Mouse (Mus musculus) forebrain, embryonic 11.5 days (tissue): Measurements from ENCODE around the gene Gm30083. TPM values are rescaled to one million over a fixed set of nuclear protein-coding genes. Genes with fewer than 3 reads are reported as not detected.
A peak's percentile ranks its signal among the peaks of the same experiment; 100 is the strongest.

ENCODE experiments used
- ATAC-seq: fragments of 200-750 bp; cut with Nextera tagmentation; replicated peaks from 2 replicates; pipeline ENCODE4 v1.8.0; 2017; ENCODE audit warnings: moderate TSS enrichment; ENCODE audit not compliant: low FRiP score
- DNase-seq: peaks from one replicate; pipeline ENCODE4 v3.0.0-alpha.2; 2017; ENCODE audit warnings: low spot score
- H3K27ac ChIP-seq: fragments of 300-500 bp; sonication (generic); 2 replicates; pipeline ENCODE4 v1.5.1; 2014; ENCODE audit warnings: low read depth, low read length
- H3K27me3 ChIP-seq: fragments of 300-500 bp; sonication (generic); 2 replicates; pipeline ENCODE4 v1.6.1; 2014; ENCODE audit warnings: mild to moderate bottlenecking, low read length, mixed read lengths; ENCODE audit not compliant: control insufficient read depth, insufficient read depth
- H3K36me3 ChIP-seq: fragments of 300-500 bp; sonication (generic); 2 replicates; pipeline ENCODE4 v1.6.1; 2014; ENCODE audit warnings: mild to moderate bottlenecking, low read length, moderate library complexity, mixed read lengths; ENCODE audit not compliant: control insufficient read depth, insufficient read depth
- H3K4me1 ChIP-seq: fragments of 300-500 bp; sonication (generic); replicated peaks from 2 replicates; pipeline ENCODE4 v1.6.1; 2014; ENCODE audit warnings: low read length, mixed read lengths; ENCODE audit not compliant: control insufficient read depth, insufficient read depth
- H3K4me2 ChIP-seq: fragments of 300-500 bp; sonication (generic); 2 replicates; pipeline ENCODE4 v1.6.1; 2014; ENCODE audit warnings: low read depth, mild to moderate bottlenecking, low read length, moderate library complexity, mixed read lengths; ENCODE audit not compliant: severe bottlenecking
- H3K4me3 ChIP-seq: fragments of 300-500 bp; sonication (generic); 2 replicates; pipeline ENCODE4 v1.5.1; 2014; ENCODE audit warnings: low read depth, low read length
- H3K9ac ChIP-seq: fragments of 300-500 bp; sonication (generic); 2 replicates; pipeline ENCODE4 v1.6.1; 2014; ENCODE audit warnings: low read length
- H3K9me3 ChIP-seq: fragments of 300-500 bp; sonication (generic); 2 replicates; pipeline ENCODE4 v1.6.1; 2016; ENCODE audit warnings: low read length, mixed read lengths; ENCODE audit not compliant: control insufficient read depth
- WGBS: fragments of 180-500 bp; shearing (Covaris S2); extraction: QIAGEN DNeasy Blood & Tissue Kit; methylation state at CpG from one replicate; pipeline ENCODE4 v1.1.7; 2014; 5-methylcytosine and 5-hydroxymethylcytosine counted together
- polyA plus RNA-seq: library from polyadenylated mRNA; unstranded; fragments of >200 nt; fragmentation: Nextera tagmentation; extraction: Ambion mirVana; gene quantifications from 2 replicates; pipeline ENCODE4 v1.2.1, GENCODE M21; 2014

The Gm30083 gene
- not detected in 2 replicates for polyA plus RNA-seq

DNA sequence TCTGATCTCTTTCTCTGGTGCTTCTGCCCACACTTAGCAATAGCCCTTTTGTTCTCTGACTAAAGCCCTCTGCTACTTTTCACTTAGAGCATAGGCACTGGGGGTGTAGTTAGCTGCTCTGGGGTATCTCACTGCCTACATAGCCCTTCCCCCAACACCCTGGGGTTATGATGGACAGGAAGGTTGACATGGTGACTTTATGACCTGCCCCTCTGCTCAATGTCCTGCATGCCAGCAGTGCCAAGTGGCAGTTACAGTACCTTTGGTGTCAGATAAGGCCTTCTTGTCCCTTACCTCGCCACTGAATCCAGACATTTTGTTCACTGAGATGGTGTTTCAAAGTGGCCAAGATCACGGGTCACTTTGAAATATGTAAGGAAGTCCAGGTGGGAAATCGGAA, at the start of gene Gm30083:
TSS of gene Gm30083 (minus strand) at position 120 of the 400 bp plus-strand sequence.
- Histone ChIP-seq H3K27me3 (no peaks in the 10 kb centered on the region), H3K27ac (no peak within 1 kb of the TSS), H3K36me3 (no peaks in the 10 kb centered on the region), H3K9me3 (no peaks in the 10 kb centered on the region), H3K4me2 (no peak within 1 kb of the TSS), H3K4me1 (no peaks in the 10 kb centered on the region), H3K9ac (no peak within 1 kb of the TSS), H3K4me3 (no peak within 1 kb of the TSS)
- ATAC-seq (no peak), DNase-seq (no peak)
- WGBS: 89% methylated on average over 3 of the region's 3 CpGs

DNA sequence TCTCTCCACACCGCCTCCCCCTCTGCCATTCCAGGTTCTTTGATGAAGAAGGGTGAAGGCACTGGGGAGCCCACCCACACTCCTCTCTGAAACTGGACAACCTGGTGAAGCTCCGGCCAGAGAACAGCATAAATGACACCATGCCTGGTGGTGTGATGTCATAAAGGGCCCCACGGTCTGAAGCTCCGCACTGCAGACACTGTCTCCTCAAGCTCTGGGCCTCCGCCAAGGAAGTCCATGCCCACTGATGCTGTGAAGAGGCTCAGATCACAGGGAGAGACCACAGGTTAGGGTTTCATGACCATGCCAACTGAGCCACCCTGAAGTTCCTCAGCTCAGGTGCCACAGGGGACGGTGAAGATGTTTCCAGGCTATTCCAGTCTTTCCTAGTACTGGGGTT, 37.5 kb upstream of the Gm30083 start, which contains the start of gene Antxrl:
TSS of gene Antxrl (plus strand) at position 192 of the 400 bp plus-strand sequence.
- Histone ChIP-seq H3K9ac (no peak within 1 kb of the TSS), H3K27ac (no peak within 1 kb of the TSS), H3K9me3 (no peaks in the 10 kb centered on the region), H3K4me1 (no peaks in the 10 kb centered on the region), H3K27me3 (no peaks in the 10 kb centered on the region), H3K4me3 (no peak within 1 kb of the TSS), H3K4me2 (no peak within 1 kb of the TSS), H3K36me3 (no peaks in the 10 kb centered on the region)
- no peak for DNase-seq
- ATAC-seq: no peak
- 89% methylated on average over 6 of the region's 6 CpGs for WGBS

DNA sequence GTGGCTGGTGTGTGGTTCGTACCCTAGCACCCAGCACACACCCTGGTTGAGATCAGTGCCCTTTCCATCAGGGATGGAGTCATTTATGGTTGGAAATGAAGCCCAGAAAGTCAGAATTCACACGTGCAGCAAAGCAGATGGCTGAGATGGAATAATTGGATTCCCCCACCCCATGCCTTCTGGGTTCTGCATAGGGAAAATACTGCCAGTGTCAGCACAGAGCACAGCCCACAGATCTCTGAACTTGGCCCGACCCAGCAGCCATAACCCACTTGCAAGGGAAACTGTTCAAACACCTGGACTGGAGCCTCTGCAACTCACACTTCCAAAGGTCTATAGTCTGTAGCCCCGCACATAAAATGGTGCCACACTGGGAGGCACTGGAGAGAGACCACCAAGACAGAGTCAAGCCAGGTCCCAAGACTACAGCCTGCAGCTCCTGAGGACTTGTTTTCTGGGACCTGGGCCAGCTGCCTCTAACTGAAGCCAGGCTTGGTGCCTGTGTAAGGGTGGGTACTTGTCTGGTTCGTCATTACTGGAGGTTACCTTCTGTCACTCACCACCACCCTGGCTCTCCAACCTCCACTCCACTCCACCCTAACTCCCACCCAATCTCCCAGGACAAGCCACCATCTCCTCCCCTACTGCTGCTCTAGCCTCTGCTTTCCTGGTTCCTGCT, 35.3 kb upstream of the Gm30083 start:
- ATAC-seq (no peak), DNase-seq (no peak)

DNA sequence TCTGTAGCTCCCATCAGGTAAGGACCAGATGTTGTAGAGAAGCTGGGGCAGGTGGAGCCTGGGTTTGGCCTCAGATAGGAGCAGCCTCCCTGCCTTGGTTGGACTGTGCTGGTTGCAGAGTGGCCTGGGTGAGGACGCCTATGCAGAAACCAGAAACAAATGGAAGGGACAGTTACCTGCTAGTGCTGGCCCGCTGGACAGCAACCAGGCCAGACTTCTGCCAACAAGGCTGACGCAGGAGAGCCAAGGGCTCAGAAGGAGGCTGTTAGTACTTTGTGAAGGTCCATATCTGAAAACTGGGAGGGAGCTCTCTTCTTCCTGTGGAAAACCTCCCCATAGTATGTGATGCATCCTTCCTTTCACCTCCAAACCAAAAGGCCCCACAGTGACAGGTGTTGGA, 28.4 kb upstream of the Gm30083 start:
- no peaks in the 10 kb centered on the region for H3K4me1 ChIP-seq
- ATAC-seq (no peak), DNase-seq (no peak)
- WGBS: 81% methylated on average over 3 of the region's 3 CpGs
- H3K27ac ChIP-seq: no peak overlapping the region
- H3K36me3 ChIP-seq: no peaks in the 10 kb centered on the region
- H3K4me3 ChIP-seq: no peak overlapping the region
- H3K9ac ChIP-seq: no peak overlapping the region
- H3K4me2 ChIP-seq: no peak overlapping the region
- H3K27me3 ChIP-seq: no peaks in the 10 kb centered on the region
- no peaks in the 10 kb centered on the region for H3K9me3 ChIP-seq

More for the DNA sequence above, 35.3 kb upstream of the Gm30083 start:
- H3K4me1 ChIP-seq: no peaks in the 10 kb centered on the region
- H3K36me3 ChIP-seq: no peaks in the 10 kb centered on the region
- H3K27ac ChIP-seq: no peak overlapping the region
- no peak overlapping the region for H3K9ac ChIP-seq
- no peak overlapping the region for H3K4me2 ChIP-seq
- no peaks in the 10 kb centered on the region for H3K27me3 ChIP-seq
- H3K9me3 ChIP-seq: no peaks in the 10 kb centered on the region
- 73% methylated on average over 5 of the region's 5 CpGs for WGBS
- no peak overlapping the region for H3K4me3 ChIP-seq

DNA sequence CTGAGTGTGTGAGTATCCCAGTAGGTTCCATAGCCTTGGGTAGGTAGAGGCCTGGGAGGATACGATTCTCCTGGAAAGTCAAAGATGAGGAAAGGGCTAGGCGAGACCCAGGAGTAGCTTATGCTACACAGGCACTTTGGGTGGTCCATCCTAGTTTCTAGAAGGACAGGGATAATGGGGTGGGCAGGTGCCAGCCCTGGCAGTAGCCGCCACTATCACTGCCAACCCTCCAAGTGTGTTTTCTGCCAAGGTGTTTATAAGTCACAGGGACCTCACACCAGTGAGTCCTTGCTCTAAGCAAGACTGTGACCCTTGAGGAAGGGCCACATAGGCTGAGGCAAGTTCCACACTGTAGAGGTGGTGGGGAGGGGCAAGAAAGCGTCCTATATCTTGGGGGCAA, 26.3 kb upstream of the Gm30083 start:
- Histone ChIP-seq H3K4me2 (no peak overlapping the region), H3K9me3 (no peaks in the 10 kb centered on the region), H3K36me3 (no peaks in the 10 kb centered on the region), H3K27me3 (no peaks in the 10 kb centered on the region), H3K4me1 (no peaks in the 10 kb centered on the region), H3K4me3 (no peak overlapping the region), H3K27ac (no peak overlapping the region), H3K9ac (no peak overlapping the region)
- ATAC-seq (no peak), DNase-seq (no peak)
- 84% methylated on average over 4 of the region's 4 CpGs for WGBS

DNA sequence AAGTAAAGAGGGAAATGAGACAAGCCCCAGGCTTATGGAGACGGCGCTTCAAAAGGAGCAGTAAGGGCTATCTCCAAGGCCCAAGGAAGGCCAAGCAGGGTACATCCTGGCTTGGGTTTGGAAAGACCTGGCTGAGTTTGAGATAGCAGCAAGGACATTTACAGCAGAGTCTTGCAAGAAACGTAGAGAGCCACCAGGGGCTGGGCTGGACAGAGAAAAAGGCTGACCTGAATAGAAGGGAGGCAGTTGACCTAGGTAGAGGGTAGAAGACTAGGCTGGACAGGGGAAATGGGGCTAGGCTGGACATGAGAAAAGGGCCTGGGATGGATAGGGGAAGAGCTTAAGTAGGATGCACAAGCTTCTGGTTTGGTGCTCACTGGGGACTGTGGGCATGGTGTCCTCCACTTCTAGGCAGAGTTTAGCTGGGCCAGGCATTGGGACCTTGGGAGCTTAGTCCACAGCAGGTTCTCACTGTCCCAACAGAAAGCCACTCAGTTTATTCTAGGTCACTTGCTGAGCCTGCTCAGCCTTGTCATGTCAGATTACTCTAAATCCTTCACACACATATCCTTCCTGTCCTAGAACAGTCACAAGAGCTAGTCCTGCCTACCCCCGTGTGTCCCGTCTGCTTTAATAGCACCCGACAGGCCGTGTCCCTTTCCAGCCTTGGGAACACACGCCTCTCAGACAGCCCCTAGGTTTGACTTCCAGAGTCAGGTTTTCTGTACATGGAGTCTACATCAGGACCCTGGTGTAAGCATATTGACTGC, 19.0 kb upstream of the Gm30083 start:
- DNase-seq: peak; percentile 21
- Histone ChIP-seq H3K27ac (no peak overlapping the region), H3K36me3 (no peaks in the 10 kb centered on the region), H3K27me3 (no peaks in the 10 kb centered on the region), H3K4me1 (no peaks in the 10 kb centered on the region), H3K4me2 (no peak overlapping the region), H3K9me3 (no peaks in the 10 kb centered on the region), H3K9ac (no peak overlapping the region), H3K4me3 (no peak overlapping the region)
- no peak for ATAC-seq
- WGBS: 85% methylated on average over 8 of the region's 8 CpGs

DNA sequence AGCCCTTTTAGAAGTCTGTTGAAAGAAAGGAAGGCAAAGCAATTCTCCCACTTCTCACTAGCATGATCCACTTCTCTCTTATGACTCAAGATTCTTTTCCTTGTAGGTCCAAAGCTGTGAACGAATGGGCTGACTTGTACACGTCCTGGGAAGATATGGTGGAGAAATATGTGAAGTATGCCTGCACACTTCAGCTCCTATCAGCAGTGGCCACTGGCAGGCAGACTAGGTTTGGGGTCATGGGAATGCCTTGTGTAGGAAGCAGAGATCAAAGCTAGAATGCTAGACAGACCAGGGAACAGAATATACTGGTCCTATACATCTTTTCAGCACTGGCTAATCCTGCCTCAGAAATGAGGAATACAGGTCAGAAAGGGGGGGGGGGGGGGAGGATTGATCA, 11.7 kb upstream of the Gm30083 start:
- Histone ChIP-seq H3K27me3 (no peaks in the 10 kb centered on the region), H3K4me2 (no peak overlapping the region), H3K4me1 (no peaks in the 10 kb centered on the region), H3K27ac (no peak overlapping the region), H3K4me3 (no peak overlapping the region), H3K9me3 (no peaks in the 10 kb centered on the region), H3K36me3 (no peaks in the 10 kb centered on the region), H3K9ac (no peak overlapping the region)
- DNase-seq (no peak), ATAC-seq (no peak)
- WGBS: 83% methylated on average over 2 of the region's 2 CpGs

GRCm38 (mm10) chr14:34016938-34017337, 2.0 kb upstream of the Gm30083 start:
- Histone ChIP-seq H3K9ac (no peak overlapping the region), H3K9me3 (no peaks in the 10 kb centered on the region), H3K4me3 (no peak overlapping the region), H3K4me2 (no peak overlapping the region), H3K27ac (no peak overlapping the region), H3K4me1 (no peaks in the 10 kb centered on the region), H3K36me3 (no peaks in the 10 kb centered on the region), H3K27me3 (no peaks in the 10 kb centered on the region)
- ATAC-seq: no peak
- no peak for DNase-seq
- 89% methylated on average over 2 of the region's 2 CpGs for WGBS
